In genomic region chr3:63241099-63241587, GRCm38 (mm10) we compare ENCODE assay signal across 9 mouse cellular contexts. TPM values are rescaled to one million over a fixed set of nuclear protein-coding genes. Genes with fewer than 3 reads are reported as not detected.
DNase-seq lines count a peak whose midpoint lies in the region; ATAC-seq and TF ChIP-seq lines count a peak whose summit lies in the region.
"Had no signal": no experiment of that assay in that cellular context is flagged by ENCODE, and none has a peak within 500 bp of the region (broad histone marks: within the 10 kb centered on the region; RNA-seq: fewer than 3 reads in every experiment).

Mme (plus strand) TSS chr3:63241537.

- in situ Hi-C loops in Patski (cut with MboI; ENCODE audit: low pct_unique_long_range_greater_than_20kb), result no loop called here

- H3K36me3 ChIP-seq in intestine, embryonic 16.5 days (ENCODE audit: control insufficient read depth, insufficient read depth, low read length), result no peaks in the 10 kb centered on the region
- no peaks in the 10 kb centered on the region for H3K36me3 ChIP-seq in intestine, embryonic 15.5 days
- H3K36me3 ChIP-seq: hindbrain, embryonic 15.5 days; lung, embryonic 15.5 days had no signal

- H3K4me1 ChIP-seq in intestine, embryonic 16.5 days (ENCODE audit: control insufficient read depth, insufficient read depth, low read length), result no peaks in the 10 kb centered on the region
- no peaks in the 10 kb centered on the region for H3K4me1 ChIP-seq in intestine, embryonic 15.5 days (replicated peaks)
- H3K4me1 ChIP-seq: hindbrain, embryonic 15.5 days; lung, embryonic 15.5 days had no signal

- POLR2A ChIA-PET in Patski (lab: Charles Lee), result no interaction called here

- intact Hi-C loops in heart, postnatal 36 days (cut with DNase I), result no loop called here

- H3K27ac ChIP-seq in intestine, embryonic 16.5 days (ENCODE audit: low read length), result no peak within 1 kb of the TSS
- H3K27ac ChIP-seq in intestine, embryonic 15.5 days, result no peak within 1 kb of the TSS
- H3K27ac ChIP-seq: hindbrain, embryonic 15.5 days; lung, embryonic 15.5 days had no signal

- H3K4me2 ChIP-seq in intestine, embryonic 16.5 days (ENCODE audit: low read depth, low read length), result no peak within 1 kb of the TSS
- no peak within 1 kb of the TSS for H3K4me2 ChIP-seq in intestine, embryonic 15.5 days (replicated peaks)
- H3K4me2 ChIP-seq: hindbrain, embryonic 15.5 days; lung, embryonic 15.5 days had no signal

- no peak for ATAC-seq in intestine, embryonic 16.5 days
- ATAC-seq in intestine, embryonic 15.5 days, result no peak
- no peak for ATAC-seq in Patski

- WGBS in intestine, embryonic 16.5 days, result 76% methylated on average over 7 of the region's 7 CpGs
- 86% methylated on average over 7 of the region's 7 CpGs for WGBS in intestine, embryonic 15.5 days

- CTCF ChIA-PET in Patski (lab: Charles Lee), result no interaction called here

- no peaks in the 10 kb centered on the region for H3K27me3 ChIP-seq in intestine, embryonic 16.5 days (replicated peaks; ENCODE audit: control insufficient read depth, insufficient read depth, low read length)
- H3K27me3 ChIP-seq in intestine, embryonic 15.5 days (replicated peaks), result no peaks in the 10 kb centered on the region
- no peaks in the 10 kb centered on the region for H3K27me3 ChIP-seq in Patski
- H3K27me3 ChIP-seq: hindbrain, embryonic 15.5 days; lung, embryonic 15.5 days had no signal

- TF ChIP-seq CTCF in Patski (IDR thresholded peaks at IDR 0.05), result no peak

- DNase-seq in Patski (ENCODE audit: low read depth, low spot score), result no peak
- DNase-seq in adrenal gland, postnatal 4 days (ENCODE audit: low spot score in 2 of 2), result no peak
- DNase-seq in heart, postnatal 36 days, result no peak
- DNase-seq in layer of hippocampus, postnatal 14 days (ENCODE audit: low spot score in 2 of 2), result no peak
- DNase-seq in frontal cortex, postnatal 36 days (ENCODE audit: low spot score in 2 of 2), result no peak

- H3K4me3 ChIP-seq in intestine, embryonic 16.5 days (ENCODE audit: low read length), result no peak within 1 kb of the TSS
- H3K4me3 ChIP-seq in intestine, embryonic 15.5 days (replicated peaks), result no peak within 1 kb of the TSS
- H3K4me3 ChIP-seq: hindbrain, embryonic 15.5 days; lung, embryonic 15.5 days had no signal

- H3K9me3 ChIP-seq in intestine, embryonic 16.5 days (ENCODE audit: control insufficient read depth, low read length), result no peaks in the 10 kb centered on the region
- no peaks in the 10 kb centered on the region for H3K9me3 ChIP-seq in intestine, embryonic 15.5 days
- H3K9me3 ChIP-seq: hindbrain, embryonic 15.5 days; lung, embryonic 15.5 days had no signal

- H3K9ac ChIP-seq in intestine, embryonic 16.5 days (ENCODE audit: low read depth, low read length), result no peak within 1 kb of the TSS
- H3K9ac ChIP-seq in intestine, embryonic 15.5 days, result no peak within 1 kb of the TSS
- H3K9ac ChIP-seq: hindbrain, embryonic 15.5 days; lung, embryonic 15.5 days had no signal

RNA-seq across cellular contexts. Expression of gene Mme, which starts in this region (rescaled TPM):
- polyA plus RNA-seq in intestine, embryonic 16.5 days (2015; fragmentation: Nextera tagmentation; extraction: Ambion mirVana), result 12.9 and 21.9 TPM in 2 replicates
- 6.3 TPM in 2 replicates for polyA plus RNA-seq in intestine, embryonic 15.5 days (2015; fragmentation: Nextera tagmentation; extraction: Ambion mirVana)
- polyA plus RNA-seq in Patski (2021), result 202 TPM
- total RNA-seq in adrenal gland, postnatal 4 days (2021), result 10 to 100 TPM; 27.5 to 45.8 TPM
- total RNA-seq in heart, postnatal 36 days (2021), result 10 to 100 TPM; 13.8 to 14.9 TPM
- total RNA-seq in layer of hippocampus, postnatal 14 days (2021), result 1 to 10 TPM; 3.3 to 3.6 TPM
